Mouse (Mus musculus): ENCODE measurements around the gene Snx3.

- no peak for TF ChIP-seq CTCF (IDR thresholded peaks at IDR 0.05; ENCODE audit: insufficient read depth, low read depth, low read length)
- TF ChIP-seq POLR2A (IDR thresholded peaks at IDR 0.05; ENCODE audit: insufficient read depth, low read depth, low read length) = no peak
These were observed 9.6 kb upstream of the Snx3 start for GRCm38 (mm10) chr10:42492027-42492771.
